Mouse (Mus musculus) brown adipose tissue, adult 24 weeks (tissue): Measurements from ENCODE around the gene Adamts16. TPM values are rescaled to one million over a fixed set of nuclear protein-coding genes. Genes with fewer than 3 reads are reported as not detected.

Experiments used
- H3K27ac ChIP-seq: fragments of 200-500 bp; replicated peaks from 2 replicates; pipeline ENCODE4 v1.5.1; 2012; ENCODE audit warnings: low read depth, mild to moderate bottlenecking, low read length
- H3K4me1 ChIP-seq: fragments of 200-500 bp; 2 replicates; pipeline ENCODE4 v1.6.1; 2012; ENCODE audit warnings: low read length, mixed read lengths; ENCODE audit not compliant: control insufficient read depth, insufficient read depth, insufficient read length
- H3K4me3 ChIP-seq: fragments of 200-500 bp; 2 replicates; pipeline ENCODE4 v1.5.1; 2012; ENCODE audit warnings: low read depth, mild to moderate bottlenecking, low read length, moderate library complexity; ENCODE audit not compliant: insufficient read depth
- polyA plus RNA-seq: library from polyadenylated mRNA; stranded (reverse); fragments of >200 nt; gene quantifications from 2 replicates; pipeline ENCODE4 v1.2.4, GENCODE M21; 2012; ENCODE audit not compliant: missing spikeins, insufficient read depth, insufficient read length

The Adamts16 gene
- polyA plus RNA-seq, 1 experiment: 0.63 TPM

- Histone ChIP-seq H3K4me3 (no peak overlapping the region), H3K27ac (no peak overlapping the region), H3K4me1 (no peaks in the 10 kb centered on the region)
These were observed 38.8 kb downstream of the Adamts16 start for GRCm38 (mm10) chr13:70802849-70803248.

GRCm38 (mm10) chr13:70799322-70799721, 42.3 kb downstream of the Adamts16 start:
- H3K27ac ChIP-seq: no peak overlapping the region
- H3K4me1 ChIP-seq: no peaks in the 10 kb centered on the region
- H3K4me3 ChIP-seq: no peak overlapping the region

DNA sequence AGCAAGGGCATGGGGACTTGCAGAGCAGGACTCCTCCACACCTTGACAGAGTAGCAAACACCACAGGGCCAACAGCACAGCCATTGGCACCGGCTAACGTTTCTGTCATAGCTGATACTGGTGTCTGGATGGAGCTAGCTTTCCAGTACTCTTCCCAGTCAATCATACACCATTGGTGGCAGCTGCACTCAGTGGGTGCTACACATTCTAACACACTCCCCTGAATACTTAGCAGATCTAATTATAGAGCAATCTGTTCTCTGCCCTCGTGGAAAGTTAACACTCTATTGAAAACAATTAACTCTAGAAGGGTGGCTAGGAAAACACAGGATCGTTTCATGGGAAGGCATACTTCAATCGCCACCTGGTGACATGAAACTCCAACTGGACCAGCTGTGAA, 43.2 kb downstream of the Adamts16 start:
- Histone ChIP-seq H3K27ac (no peak overlapping the region), H3K4me3 (no peak overlapping the region), H3K4me1 (no peaks in the 10 kb centered on the region)

DNA sequence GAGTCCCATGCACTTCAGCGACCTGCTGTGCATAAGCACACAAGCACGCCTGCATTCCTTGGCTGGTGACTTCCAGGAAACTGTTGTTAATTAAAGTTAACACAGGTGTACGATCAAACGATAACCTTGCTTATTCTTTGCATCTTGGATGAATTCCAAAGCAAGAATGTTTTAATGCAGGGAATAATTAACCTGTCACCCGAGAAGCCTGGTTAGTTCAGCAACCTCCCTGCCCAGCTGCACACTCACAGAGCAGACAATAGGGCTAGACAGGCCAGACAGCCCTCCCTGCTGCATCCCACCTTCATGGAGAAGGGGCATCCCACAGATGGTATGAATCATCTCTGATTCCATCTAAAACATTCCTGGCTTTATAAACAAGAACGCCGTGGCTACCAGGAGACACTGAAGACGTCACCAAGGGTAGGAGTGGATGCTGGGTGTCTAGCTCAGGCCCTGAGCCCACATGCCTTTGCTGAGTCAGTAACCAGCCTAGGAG, 47.5 kb downstream of the Adamts16 start:
- no peak overlapping the region for H3K27ac ChIP-seq
- no peak overlapping the region for H3K4me3 ChIP-seq
- no peaks in the 10 kb centered on the region; the same call in 1 of the 2 replicates for H3K4me1 ChIP-seq

DNA sequence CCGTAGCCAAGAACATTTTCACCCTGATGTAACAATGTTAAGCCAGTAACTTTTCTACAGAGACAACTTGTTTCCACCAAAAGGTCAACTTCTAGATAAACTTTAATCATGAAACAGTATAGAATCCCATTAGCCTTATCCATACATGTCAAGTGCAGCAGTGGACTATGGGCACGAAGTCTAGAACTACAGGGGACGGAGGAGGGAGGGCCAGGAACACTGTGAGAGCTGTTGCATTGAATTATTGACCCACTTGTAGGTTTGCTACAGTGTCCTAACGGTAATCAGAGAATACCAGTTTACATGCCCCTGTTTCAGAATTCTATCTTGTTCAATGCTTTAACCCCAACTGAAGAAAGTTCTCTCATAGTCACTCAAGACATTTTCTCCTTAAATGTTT, 48.0 kb downstream of the Adamts16 start:
- H3K27ac ChIP-seq: no peak overlapping the region
- no peaks in the 10 kb centered on the region; the same call in 1 of the 2 replicates for H3K4me1 ChIP-seq
- no peak overlapping the region for H3K4me3 ChIP-seq

DNA sequence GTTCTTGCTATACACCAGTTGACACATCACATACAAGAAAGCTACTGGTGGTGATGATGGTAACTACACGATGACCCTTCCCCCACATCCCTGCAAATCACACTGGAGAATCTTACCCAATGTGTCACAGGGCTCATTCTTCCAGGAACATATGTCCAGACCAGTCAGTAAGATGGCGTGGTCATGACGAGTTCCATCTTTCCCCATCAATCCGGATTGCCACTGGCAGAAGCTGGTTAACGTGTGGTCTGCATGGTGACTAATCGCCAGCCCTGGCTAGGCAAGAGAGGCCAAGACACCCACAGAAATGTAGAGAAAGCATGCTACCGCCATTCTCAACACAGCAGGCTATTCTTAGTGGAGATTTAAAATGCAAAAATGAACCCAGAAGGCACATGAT, 48.7 kb downstream of the Adamts16 start:
- Histone ChIP-seq H3K4me3 (no peak overlapping the region), H3K27ac (no peak overlapping the region), H3K4me1 (no peaks in the 10 kb centered on the region; the same call in 1 of the 2 replicates)

GRCm38 (mm10) chr13:70789806-70790205, 51.8 kb downstream of the Adamts16 start:
- H3K4me1 ChIP-seq: no peaks in the 10 kb centered on the region; the same call in 1 of the 2 replicates
- no peak overlapping the region for H3K27ac ChIP-seq

GRCm38 (mm10) chr13:70789022-70789421, 52.6 kb downstream of the Adamts16 start:
- H3K4me1 ChIP-seq: no peaks in the 10 kb centered on the region; the same call in 1 of the 2 replicates
- H3K27ac ChIP-seq: no peak overlapping the region
- no peak overlapping the region for H3K4me3 ChIP-seq

More at GRCm38 (mm10) chr13:70789806-70790205, 51.8 kb downstream of the Adamts16 start:
- H3K4me3 ChIP-seq: no peak overlapping the region

GRCm38 (mm10) chr13:70785078-70785477, 56.5 kb downstream of the Adamts16 start:
- H3K4me1 ChIP-seq: no peaks in the 10 kb centered on the region; the same call in 1 of the 2 replicates
- no peak overlapping the region for H3K27ac ChIP-seq
- no peak overlapping the region for H3K4me3 ChIP-seq

GRCm38 (mm10) chr13:70784126-70784525, 57.5 kb downstream of the Adamts16 start:
- no peak overlapping the region for H3K27ac ChIP-seq
- H3K4me1 ChIP-seq: no peaks in the 10 kb centered on the region
- no peak overlapping the region for H3K4me3 ChIP-seq

DNA sequence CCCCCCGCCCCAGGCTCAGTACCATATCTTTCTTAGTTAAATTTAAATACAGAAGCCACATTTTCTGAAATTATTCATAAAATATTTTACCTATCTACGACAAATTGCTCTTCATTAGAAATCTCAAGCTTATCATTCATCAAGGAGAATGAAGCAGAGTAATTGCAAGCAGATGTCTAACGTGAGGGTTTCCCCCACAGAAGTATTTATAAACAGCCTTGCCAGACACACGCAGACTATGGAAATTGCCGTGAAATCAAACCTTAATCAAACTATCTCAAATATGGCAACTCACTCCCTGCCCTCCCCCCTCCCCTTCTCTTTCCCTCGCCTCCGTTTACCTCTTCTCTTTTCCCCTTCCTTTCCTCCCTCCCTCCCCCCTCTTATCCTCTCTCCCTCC, 61.8 kb downstream of the Adamts16 start:
- no peak overlapping the region for H3K27ac ChIP-seq
- no peaks in the 10 kb centered on the region for H3K4me1 ChIP-seq
- H3K4me3 ChIP-seq: no peak overlapping the region

GRCm38 (mm10) chr13:70778872-70779554, 62.6 kb downstream of the Adamts16 start:
- H3K27ac ChIP-seq: no peak overlapping the region
- H3K4me1 ChIP-seq: no peaks in the 10 kb centered on the region
- H3K4me3 ChIP-seq: no peak overlapping the region

- no peak overlapping the region for H3K4me3 ChIP-seq
- H3K4me1 ChIP-seq: no peaks in the 10 kb centered on the region
- H3K27ac ChIP-seq: no peak overlapping the region
These were observed 70.5 kb downstream of the Adamts16 start for GRCm38 (mm10) chr13:70771100-70771499.

DNA sequence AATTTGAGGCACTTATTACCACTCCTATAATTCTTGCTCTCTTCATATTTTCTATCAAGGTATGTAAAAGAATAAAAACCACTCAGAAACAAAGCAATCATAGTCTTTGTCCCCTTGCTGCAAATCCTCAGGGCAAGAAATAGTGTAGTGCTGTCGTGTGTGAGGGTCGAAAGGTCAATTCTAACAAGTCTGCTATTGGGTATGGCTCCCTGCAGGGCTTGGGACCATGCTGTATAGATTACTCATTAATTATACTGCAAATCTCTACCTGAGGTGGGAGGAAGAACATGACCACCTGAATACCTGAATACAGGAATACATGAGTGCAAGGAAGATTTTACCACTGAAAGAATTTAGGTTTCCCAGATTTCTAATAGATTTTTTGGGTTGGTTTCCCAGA, 72.5 kb downstream of the Adamts16 start:
- Histone ChIP-seq H3K4me1 (no peaks in the 10 kb centered on the region), H3K27ac (no peak overlapping the region)

GRCm38 (mm10) chr13:70767462-70767861, 74.1 kb downstream of the Adamts16 start:
- H3K4me3 ChIP-seq: no peak overlapping the region
- no peak overlapping the region for H3K27ac ChIP-seq
- no peaks in the 10 kb centered on the region for H3K4me1 ChIP-seq

More for the DNA sequence above, 72.5 kb downstream of the Adamts16 start:
- no peak overlapping the region for H3K4me3 ChIP-seq

- no peaks in the 10 kb centered on the region for H3K4me1 ChIP-seq
- H3K4me3 ChIP-seq: no peak overlapping the region
- H3K27ac ChIP-seq: no peak overlapping the region
These were observed 76.9 kb downstream of the Adamts16 start for GRCm38 (mm10) chr13:70764682-70765081.
